Mouse (Mus musculus) thymus, adult 18-20 months (tissue): ENCODE data around the gene Xcl1.
"Not testable (repeated sequence)": the region's sequence is repeated elsewhere in the genome, so short reads cannot be mapped to it uniquely, and the experiment has no call there.

Experiments used
- DNase-seq, 2 experiments: peaks; one replicate each; pipeline ENCODE4 v3.0.0; 2022; ENCODE audit warnings: mixed read lengths in 2 of 2

Xcl1 gene

DNA sequence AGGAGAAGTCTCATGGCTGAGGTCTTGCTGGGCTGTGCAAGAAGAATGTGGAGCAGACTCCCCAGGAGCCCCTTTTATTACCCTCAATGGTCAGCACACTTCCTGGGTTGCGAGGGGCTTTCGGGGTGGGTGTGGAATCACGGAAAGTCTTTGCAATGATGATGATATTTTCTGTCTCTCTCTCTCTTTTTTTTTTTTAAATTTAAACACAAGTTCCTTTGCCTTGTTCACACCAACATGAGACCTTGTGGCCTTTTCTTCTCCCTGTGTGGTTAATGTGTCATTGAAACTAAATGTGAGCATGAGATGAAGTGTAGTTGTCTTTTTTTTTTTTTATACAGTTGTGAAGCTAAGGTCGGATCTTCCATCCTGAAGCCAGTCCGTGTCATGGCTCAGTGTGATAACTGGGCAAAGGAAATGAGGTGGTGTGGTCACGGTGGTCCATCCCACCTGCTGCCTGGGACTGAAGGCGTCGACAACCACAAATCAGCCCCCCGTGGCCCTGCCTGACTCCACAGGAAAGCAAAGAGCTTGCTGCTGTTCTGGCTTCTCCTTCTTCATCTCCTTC, at the start of gene Xcl1:
Gene Xcl1 (minus strand): TSS at position 51 of the 568 bp plus-strand sequence.
- no peak for DNase-seq

DNA sequence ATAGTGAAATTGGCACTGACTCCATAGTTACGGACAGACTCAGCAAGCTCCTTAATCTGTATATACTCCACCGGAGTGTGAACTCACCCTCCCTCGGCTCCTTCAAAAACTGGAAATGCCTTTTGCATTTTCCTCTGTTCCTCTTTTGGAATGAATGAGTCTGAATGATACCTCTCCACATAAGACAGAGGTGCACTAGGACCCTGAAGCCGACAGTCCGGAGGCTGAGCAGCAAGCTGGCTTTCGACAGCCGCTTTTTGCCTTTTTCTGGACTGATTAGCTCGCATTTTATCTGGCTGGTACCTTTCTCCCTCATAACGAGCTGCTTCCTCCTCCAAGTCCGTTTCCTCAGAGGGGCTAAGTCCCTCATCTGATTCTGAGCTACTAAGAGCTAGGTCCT, 49.4 kb upstream of the Xcl1 start:
- not testable (repeated sequence) for DNase-seq

DNA sequence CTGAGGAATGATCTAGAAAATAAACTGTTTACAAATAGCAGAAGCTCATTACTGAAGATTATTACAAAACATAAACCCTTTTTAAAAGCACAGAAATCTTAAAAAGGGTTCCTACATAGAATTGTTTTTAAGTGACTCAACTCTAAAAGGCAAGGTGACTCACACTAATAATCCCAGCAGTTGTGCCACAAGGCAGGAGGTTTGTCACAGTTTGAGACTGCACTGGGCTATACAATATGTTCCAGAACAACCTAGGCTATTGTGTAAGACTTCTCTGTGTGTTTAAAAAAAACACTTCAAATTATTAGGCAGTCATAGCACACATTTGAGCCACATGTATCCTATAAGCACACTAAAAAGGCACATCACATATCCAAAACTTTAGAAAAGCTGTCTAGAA, 42.0 kb upstream of the Xcl1 start:
- DNase-seq, result no peak

DNA sequence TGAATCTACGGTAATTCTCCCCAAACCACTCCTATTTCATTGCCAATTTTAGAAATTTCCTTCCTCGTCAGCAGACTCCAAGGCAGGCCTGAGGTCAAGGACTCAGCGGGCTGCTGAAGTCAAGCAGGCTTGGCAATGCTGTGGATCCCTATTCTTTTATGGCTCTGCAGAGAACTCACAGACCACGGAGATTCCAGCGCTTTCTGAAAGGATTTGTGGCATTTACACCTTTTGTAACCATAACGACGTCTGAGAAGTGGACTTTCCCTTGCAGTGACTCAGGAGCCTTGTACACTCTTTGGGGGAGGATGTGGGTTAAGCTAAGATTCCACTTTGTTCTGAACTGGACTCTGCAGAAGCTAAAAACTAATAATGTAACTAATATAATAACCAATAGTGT, 40.4 kb upstream of the Xcl1 start:
- DNase-seq, result no peak

DNA sequence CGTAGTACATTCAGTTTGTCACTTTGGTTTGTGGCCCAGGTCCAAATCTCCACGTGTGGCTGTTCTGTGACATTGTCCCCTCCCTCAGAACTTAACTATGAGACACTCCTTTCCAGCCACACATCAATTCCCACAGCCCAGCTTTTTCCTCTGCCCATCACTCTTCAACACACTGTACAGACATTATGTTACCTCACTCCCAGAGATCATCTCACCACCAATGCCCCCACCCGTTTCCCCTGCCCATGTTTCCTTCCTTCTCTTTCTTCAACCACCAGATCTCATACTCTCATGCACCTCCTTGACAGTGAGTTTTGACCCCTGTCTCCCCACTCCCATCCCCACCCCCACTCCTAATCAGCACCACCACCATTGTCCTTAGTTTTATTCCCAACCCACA, 39.9 kb upstream of the Xcl1 start:
- DNase-seq, result no peak

DNA sequence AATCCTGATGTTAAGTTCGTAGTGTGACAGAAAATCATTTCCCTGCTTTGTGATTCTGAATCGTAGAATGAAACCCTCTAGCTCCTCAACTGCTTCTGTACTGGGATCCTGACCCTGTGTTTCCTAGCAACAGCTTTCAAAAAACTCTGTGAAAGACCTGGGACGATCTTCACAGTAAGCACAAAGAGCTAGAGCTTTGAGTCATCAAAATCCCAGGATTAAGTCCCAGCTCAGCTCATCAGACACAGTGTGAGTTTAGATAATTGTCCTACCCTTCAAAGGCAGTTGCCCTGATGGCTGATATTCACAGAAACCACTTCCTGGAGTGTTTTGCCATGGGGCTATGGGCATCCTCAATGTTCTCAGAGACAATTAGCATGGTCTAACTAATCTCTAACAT, 38.5 kb upstream of the Xcl1 start:
- no peak for DNase-seq

DNA sequence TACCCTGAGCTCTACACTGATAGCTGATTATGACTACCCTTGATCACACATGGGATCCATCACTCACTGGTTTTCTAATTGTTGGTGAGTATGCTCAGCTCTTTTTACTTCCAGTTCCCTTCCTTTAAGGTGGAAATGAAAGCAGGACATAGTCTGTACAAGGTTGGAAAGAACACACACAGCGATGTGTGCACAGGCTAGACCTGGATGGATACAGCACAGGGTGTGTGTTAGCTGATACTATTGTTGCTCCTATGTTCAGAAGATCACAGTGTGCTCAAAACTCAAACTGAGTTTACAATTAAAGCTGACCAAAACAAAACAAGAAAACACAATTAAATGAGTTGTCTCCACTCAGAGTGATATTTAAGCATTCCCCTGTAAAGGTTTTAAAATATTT, 38.0 kb upstream of the Xcl1 start:
- DNase-seq, result no peak

DNA sequence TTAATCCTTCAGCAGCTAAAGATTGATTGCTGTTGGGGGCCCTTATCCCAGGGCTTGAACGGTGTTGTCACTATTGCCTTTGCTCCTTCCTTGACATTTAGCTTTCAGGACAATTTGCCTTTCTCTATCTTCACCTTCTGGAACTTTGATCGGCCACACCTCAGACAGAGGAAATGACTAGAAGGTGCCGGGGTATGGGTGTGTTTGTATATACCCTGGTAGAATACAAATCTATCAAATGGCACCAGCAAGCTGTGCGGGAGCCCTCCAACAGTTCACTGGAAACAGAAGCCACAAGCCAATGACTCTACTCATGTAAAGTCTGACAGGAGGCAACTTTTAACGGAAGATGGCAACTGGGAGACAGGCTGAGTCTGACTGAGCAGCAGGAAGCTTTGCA, 37.4 kb upstream of the Xcl1 start:
- peak; percentile 9 to 22 for DNase-seq

DNA sequence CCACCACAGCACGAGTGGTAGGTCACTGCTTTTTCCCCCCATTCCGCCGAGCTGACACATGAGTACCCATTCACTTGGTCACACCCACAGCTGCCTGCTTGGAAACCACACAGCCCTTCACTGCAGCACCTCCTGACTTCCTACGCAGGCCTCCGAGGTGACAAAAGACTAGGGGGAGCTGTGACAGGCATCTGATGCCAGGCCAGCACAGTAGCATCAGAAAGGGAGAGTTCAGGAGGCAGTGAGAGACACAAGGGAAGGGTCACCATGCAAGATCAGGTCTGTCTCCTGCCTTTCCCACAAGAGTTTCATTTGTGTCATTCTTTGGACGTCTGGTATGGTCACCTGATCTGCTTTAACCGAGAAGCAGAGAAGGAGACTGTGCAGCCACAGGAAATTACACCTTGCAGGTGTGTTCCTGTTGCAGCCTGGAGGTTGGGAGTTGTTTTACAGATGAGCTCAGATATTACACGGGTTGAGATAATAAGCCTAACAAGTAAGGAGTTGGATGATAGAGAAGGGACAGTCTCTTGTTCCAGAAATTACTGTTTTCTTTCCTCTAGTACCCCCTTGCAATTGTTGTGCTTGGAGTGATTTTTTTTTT, 30.9 kb upstream of the Xcl1 start:
- DNase-seq, result peak; percentile 34 to 47

DNA sequence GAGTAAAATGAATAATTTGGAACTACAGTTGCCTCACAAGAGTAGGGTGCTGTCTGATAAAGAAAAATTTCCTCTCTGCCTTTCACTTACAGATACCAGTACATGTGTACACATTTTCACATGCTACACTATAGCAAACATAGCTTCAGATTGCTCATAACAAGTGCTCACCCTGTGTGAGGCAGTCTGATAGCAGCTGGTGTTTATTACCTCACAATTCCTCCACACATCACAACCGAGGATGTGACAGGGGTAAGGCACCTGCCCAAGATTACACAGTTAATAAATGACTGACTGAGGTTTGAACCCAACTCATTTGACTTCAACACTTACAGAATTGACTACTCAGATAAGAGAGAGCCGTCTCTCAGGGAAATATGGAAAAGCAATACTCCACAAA, 25.3 kb upstream of the Xcl1 start:
- no peak for DNase-seq

DNA sequence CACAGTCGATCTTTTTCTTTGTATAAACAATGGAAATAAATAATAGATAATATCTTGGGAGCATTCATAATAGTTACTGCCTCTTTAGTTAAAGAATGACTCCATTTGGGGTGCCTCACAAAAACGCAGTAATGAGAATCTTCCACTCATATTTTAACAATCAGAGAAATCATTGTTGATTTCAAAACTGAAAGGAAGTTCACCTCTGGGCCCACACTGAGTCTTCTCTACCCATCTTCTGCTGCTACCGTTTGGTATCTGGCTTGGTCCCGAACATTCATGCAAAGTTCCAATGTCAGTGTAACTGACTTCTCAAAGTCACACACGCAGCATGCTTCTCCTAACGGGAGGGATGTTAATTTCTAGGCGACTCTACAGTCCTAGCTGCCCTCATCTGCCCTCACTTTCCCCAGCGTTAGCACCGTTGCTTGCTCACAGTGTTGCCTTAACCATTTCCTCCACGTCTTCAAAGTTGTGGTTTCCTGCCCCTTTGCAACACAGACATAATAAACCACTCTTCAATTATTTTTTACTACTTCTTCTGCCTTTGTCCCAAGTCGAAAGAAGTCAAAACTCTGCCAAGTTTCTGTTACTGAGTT, 24.6 kb upstream of the Xcl1 start:
- DNase-seq, result peak in 1 of 2 experiments; percentile 42

DNA sequence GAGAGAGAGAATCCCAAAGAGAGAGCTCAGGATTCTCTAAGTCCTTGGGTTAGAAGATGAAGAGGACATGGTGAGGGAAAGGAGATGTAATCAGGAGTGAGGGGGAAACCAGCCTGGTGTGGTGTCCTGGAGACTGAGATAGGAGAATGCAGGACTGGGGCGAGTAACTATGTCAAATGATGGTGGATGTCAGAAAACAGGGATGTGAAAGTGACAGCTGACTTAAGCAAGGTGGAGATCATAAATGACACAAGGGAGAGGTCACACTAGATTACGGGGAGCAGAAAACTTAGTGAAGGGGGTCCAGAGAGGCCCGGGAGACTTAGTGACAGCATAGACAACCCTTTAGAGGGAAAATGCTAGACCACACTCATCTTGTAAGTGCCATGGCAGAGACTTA, 23.8 kb upstream of the Xcl1 start:
- DNase-seq, result no peak

DNA sequence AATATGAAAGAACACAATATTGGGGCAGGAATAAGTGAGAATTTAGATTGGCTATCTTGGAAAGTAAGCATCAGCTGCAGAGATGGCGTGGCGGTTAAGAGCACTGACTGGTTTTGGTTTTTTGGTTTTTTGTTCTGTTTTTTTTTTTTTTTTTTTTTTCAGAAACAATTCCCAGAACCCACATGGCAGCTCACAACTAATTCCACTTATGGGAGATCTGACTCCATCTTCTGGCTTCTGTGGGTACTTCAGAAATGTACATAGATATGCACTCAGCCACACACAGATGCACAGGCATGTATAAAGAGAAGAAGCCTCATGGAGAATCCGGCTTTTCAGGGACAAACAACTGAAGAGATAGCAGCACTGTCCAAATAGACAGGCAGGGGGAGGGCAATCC, 22.6 kb upstream of the Xcl1 start:
- no peak for DNase-seq

DNA sequence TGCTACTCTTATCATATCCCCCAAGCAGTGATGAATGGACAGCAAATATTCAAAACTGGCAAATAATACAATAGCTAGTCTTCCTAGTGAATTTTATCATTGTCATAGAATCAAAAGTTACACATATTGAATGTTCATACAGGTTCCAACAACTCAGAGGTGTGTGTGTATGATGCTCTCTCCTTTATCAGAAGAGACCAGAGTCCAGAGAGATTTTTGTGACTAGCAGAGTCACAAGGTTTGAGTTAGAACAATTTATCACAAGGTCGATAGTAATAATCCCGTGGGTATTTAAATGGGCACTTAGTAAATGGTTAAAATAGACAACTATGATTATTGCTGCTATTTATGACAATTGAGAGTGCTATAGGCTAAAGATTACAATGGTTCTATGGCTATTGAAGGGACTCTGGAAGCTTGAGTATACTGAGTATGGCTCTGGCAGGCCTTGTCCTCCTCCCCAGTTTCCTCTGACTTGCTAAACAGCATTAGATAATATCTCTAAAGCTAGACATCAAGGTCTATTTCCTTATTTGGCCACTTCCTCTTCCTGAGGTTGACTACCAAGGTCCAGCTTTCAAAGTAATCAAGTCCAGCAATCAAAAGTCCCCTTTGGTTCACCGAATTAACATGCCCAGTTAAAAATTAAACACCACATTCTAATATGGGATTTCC, 21.5 kb upstream of the Xcl1 start:
- DNase-seq, result no peak

DNA sequence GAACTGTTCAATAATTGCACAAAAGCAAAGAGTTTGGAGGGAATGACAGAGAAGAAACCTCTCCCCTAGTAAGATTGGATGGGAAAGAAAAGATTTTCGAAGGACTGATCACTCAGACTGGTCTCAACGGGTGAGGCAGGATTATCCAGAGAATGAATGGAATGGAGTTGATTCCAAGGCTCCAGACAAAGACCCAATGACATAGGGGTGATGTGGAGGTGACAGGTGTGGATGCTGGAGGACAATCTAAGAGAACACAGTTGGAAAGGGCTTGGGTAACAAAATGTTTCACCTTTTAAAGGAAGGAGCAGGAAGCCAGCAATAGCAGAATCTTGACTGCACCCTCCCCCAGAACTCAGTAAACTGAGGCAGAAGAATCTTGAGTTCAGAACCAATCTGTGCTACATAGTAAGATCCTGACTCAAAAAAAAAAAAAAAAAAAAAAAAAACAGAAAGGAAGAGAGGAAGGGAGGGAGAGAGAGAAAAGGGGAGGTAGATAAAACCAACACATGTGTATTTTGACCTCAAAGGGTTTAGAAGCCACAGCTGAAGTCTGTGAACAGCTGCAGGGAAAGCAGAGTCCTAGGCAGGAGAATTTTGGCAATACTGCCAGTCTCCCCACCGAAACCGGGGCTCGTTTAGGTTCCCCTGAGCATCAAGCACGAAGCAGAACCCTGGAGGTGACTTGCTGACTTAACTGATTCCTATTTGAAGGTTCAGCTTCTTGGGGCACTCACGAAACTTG, 20.3 kb upstream of the Xcl1 start:
- no peak for DNase-seq

DNA sequence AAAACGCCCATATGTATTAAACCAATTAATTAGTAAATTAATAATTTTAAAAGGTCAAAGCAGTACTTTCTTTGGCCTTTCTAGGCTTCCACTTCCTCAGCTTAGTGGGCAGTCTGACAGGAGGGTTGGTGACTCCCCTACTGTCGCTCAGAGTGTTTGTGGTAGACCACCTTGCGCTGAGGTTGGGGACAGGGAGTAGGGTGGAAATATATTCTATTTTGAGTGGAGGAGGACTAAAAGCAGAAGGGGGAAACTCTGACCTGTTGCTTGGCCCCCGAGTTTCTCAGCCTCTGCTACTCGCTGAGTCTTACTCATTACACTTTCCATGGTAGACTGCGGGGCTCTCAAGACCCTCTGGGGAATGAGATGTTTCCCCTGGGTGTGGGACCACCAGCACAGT, 18.2 kb upstream of the Xcl1 start:
- no peak for DNase-seq

DNA sequence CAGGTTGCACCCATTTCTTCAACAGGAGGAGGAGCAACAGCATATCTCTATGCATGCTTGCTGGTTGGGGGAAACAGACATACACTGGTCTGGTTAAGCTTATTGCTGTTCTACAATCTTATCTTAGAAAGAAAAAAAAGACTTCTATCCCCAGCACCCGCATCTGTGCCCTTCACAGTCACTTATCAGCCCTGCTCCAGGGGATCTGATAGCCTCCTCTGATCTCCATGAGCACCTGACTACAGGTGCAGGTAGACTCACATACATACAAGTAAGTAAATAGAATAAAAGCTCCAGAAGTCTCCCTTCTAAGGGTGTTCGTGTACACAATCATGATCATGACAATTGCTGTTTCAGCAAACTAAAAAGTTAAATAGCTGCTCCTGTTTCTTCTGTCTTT, 733 bp upstream of the Xcl1 start:
- no peak for DNase-seq

DNA sequence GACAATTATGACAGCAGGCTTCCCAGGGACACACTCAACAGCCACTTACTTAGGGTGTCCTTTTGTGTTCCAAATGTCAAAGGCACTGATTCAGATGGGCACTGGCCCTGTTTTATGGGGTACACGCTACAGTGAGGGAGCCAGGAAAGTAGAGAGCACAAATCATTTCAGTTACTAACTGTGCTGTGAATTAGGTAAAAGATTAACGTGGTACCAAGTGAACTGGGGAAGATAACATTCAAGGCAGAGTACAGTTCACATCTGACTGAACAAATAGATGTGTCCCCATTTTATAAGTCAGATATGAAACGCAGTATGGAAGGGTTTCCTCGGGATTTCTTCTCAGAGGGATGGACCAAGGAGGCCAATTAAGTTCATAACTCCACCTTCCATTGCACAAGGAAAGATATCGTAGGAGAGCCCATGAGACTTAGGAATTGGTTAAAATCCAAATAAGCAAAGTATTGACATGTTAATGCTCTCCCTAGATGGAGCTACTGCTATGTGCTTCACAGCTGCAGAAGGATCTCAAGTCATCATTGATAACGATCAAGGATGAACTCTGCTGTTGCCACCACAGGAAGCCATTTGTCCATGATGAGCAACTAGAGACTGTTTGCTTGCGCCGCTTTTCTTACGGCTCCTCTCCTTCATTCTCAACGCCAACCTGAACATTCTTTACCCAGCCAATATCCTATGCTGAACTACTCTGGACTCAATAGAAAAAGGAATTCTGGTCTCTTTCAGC, 1.7 kb downstream of the Xcl1 start:
- DNase-seq, result no peak

DNA sequence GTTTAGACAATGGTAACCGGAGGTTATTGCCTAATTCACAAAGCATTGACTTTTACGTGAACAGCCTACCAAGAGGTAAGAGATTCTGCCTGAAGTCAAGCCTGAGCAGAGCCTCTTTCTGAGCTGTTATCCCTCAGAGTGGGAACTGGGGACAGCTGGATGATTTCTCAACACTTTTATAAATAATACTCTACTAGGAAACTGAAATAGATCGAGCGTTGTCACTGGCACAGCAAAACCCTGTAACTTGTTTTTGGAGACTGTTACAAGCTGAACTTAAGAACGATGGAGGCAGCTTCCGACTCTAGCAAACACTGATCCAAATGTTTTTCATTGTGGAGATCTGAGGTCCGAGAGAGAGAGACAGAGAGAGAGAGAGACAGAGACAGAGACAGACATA, 4.2 kb downstream of the Xcl1 start:
- no peak for DNase-seq

DNA sequence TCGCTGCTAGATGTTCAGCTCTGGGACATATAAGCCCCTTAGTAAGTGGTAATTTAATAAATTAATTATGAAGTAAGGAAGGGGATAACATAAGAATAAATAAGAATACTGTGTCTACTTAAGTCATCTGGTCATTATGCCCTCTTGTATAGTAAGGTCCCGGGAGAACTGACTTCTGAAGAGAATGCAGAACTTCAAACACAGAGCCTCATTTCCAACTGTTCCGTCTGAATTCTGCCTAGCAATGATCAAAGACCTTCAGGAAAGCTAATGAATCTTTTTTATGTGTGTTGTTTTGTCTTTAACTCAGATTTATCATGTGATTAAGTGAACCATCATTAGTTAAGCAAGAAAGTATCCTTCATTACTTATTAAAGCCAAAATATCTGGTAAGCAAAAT, 5.3 kb downstream of the Xcl1 start:
- no peak for DNase-seq

DNA sequence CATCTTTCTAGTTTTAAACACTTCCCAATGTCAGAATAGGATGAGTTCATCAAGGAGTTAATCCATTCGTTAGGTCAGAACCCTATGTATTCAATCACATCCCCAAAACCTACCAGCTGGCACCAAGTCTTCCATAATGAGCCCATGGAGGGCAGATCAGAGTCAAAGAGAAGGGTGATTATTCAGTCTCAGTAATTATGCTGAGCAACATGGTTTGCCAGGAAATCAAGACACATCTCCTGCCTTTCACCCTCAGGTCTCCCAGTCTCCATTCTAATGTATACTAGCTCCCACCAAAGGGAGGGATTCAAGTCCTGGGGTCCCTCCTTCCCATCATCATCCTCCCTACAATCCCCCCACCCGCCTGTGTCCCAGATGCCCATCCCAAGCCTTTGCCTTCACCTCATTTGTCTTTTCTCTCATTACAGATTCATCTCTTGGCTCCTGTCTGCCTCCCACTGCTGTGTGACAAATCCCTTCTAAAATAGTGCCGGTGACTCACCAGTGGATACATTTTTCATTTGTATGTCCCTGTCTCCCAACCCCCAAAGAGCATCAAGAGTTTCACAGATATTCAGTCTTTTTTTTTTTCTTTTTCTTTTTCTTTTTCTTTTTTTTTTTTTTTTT, 8.7 kb downstream of the Xcl1 start:
- no peak for DNase-seq

DNA sequence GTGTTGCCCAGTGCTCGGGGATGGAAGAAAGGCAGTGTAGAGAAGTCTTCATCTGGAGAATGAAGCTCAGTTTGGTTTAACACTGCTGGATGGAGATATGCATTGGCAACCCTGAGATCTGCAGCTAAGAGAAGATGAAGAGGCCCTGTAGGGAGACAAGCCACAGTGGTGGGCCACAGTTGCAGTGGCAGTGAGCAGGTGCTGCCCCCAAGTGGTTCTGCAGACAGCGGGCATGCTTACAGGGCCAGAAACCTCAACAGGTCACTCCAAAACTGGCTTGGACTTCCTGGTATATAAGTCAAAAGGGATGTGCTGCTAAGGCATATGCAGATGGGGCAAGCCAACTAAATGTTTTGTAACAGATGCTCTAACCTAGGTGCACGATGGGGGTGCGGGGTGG, 30.3 kb downstream of the Xcl1 start:
- peak in 1 of 2 experiments; percentile 11 for DNase-seq
